Mouse (Mus musculus): ENCODE results near the gene Fut2.
A peak's percentile ranks its signal among the peaks of the same experiment; 100 is the strongest.

The Fut2 gene

DNA sequence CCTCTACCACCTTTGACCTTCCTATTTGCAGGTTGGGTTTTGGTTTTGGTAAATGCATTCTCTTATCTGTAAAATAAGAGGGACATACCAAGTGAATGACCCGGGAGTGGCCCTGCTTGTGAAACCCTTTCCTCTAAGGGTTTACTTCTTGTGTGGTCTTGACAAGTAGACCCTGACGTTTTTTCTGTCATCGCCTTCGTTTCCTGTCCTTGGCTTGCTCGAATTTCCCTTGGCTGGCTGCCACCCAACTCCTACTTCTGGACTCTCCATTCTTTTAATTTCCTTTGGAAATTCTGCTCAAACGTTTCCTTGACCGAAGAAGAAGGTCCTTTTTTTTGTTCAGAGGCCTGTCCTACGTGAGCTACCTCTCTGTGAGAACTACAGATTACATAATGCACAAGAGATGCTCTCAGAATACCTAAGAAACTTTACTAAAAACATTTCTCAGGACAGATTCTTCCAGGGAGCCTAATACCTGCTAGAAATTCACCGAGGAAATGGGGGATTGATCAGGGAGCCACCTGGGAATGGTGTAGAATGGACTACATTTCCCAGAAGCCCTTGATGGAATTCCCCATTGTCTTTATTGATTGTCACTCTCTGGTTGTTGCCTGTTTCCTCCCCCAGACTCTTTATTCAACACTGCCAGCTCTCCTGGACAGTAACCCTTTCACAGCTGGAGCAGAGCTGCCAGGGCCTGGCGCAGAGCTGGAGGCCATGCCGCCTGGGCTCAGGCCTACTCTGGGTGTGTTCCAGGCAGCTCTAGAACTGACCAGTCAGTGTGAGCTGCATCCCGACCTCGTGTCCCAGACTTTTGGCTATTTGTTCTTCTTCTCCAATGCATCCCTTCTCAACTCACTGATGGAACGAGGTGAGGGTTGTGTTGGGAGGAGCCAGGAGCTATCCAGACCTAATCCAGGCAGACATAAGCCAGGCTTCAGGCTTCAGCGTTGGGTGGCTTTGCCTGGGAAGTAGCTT is 30.2 kb downstream of the Fut2 start:
- no peak for DNase-seq

DNA sequence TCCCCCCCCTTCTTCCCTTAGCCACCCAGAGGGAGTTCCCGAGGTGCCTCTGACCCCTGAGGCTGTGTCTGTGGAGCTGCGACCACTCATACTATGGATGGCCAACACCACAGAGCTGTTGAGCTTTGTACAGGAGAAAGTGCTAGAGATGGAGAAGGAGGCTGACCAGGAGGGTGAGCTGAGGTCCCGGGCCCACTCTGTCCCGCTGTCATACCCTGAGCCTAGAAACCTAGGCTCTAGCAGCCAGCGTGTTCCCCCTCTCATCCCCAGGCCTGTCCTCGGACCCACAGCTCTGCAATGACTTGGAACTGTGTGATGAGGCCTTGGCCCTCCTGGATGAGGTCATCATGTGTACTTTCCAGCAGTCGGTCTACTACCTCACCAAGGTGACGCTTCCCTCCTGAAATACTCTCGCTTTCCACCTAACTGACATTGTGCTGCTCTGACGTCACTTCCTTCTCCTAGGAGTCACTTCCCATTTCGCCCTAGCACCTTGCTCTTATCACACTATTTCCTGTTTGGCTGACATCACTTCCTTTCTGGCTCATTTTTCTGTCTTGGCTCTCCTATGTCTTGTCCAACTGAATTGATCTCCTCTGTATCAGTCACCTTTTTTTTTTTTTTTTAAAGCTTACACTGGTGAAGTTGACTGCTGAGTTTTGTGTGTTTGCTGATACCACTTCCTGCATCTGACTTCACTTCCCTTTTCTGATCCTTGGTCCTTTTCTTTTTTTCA is 31.1 kb downstream of the Fut2 start:
- no peak for DNase-seq

DNA sequence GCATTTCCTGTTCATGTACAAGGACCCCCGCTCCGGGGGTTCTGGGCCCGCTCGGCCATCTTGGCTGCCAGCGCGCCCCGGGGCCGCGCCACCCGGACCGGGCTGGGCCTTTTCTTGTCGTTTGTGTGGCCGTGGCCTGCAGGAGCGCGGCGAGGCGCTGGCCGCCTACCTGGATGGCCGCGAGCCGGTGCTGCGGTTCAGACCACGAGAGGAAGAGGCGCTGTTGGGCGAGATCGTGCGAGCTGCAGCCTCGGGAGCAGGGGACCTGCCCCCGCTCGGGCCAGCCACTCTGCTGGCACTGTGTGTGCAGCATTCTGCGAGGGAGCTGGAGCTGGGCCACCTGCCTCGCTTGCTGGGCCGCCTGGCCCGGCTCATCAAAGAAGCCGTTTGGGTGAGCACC is 33.7 kb downstream of the Fut2 start:
- DNase-seq = no peak

DNA sequence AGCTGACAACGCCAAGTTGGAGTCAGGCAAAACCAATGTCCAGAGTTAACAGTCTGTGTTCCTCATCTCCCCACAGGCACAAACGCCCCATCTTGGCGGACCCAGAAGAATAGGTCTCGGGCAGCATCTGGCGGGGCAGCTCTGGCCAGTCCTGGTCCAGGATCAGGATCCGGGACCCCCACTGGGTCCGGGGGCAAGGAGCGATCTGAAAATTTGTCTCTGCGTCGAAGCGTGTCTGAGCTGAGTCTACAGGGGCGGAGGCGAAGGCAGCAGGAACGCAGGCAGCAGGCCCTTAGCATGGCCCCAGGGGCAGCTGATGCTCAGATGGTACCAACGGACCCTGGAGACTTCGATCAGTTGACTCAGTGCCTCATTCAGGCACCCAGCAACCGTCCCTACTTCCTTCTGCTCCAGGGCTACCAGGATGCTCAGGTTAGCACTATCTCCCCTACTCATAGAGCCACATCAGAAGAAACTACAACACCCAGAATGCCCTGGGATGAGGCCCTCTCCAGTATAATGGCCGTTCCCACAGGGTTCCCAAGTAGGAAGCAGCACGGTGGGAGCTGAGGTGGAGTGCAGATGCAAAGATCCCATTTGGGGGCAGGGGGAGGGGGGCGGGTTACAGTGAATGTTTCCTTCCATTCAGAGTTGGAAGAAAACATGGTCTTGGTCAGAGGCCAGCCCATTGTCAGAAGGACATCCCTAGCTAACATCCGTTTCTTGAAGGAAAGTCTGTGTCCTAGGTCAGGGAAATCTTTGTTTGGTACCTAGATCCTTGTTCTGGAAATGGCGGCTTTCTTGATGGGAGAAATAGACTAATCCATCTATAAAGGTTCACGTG is 35.9 kb downstream of the Fut2 start:
- DNase-seq = no peak

DNA sequence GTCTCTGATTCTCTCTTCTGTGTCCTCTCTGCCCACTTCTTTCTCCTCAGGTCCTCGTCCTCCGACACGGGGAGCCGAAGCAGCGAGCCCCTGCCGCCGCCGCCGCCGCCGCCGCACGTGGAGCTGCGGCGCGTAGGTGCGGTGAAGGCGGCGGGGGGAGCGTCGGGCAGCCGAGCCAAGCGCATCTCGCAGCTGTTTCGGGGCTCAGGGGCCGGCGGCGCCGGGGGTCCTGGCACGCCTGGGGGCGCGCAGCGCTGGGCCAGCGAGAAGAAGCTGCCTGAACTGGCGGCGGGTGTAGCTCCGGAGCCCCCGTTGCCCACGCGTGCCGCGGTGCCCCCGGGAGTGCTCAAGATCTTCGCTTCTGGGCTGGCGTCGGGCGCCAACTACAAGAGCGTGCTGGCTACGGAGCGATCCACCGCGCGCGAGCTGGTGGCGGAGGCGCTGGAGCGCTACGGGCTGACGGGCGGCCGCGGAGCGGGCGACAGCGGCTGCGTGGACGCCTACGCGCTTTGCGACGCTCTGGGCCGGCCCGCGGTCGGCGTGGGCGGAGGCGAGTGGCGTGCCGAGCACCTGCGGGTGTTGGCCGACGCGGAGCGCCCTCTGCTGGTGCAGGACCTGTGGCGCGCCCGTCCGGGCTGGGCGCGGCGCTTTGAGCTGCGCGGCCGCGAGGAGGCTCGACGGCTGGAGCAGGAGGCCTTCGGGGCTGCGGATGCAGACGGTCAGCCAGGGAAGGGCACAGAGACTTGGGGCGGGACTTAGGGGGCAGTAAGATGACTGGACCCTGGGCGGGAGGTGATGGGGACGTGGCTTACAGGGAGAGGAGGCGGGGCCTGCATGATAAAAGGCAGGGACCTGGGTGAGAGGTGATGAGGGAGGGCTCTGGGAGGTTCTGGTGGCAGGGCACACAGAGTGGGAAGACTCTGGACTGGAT is 37.6 kb downstream of the Fut2 start:
- peak; percentile 79 for DNase-seq

DNA sequence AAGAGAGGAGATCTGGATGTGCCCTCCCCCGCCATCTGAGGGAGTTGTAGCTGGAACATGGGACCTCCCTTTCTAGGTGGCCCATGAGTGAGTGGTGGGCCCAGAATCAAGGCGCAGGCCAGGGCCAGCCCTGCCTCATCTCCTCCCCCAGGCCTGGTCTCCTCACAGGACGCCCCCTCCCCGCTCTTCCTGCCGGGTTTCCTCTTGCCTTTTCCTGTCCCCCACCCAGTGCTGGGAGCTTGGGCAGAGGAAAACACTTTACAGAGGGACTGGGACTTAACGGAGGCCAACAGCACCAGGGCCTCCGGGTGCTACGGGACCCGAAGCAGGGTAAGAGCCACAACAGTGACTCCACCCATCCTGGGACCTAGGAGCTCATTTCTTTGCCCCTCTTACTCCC is 38.9 kb downstream of the Fut2 start, which contains the start of gene Rasip1:
TSS of gene Rasip1 (plus strand) at position 228 of the 400 bp plus-strand sequence.
- peak; percentile 53 for DNase-seq

DNA sequence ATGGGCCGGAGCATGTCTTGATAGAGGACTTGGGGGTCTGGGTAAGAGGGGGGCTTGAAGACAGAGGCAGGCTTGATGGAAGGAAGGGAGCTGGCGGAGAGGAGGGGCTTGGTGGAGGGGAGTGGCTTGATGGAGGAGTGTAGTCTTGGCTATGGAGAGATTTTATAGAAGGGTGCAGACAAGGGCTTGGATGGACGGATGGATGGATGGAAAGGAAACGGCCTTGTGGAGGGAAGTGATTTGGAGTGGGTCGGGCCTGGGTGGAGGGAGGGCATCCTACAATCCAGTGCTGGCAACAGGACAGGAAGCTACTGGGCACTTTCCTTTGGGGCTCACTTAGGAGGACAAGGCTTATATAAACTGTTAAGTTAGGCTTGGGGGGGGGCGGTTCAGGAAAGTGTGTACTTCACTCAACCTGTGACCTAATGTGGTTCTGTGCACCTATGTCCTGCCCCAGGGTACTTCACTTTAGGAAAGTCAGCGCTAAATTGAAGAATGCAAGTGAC is 39.6 kb downstream of the Fut2 start:
- DNase-seq = no peak

DNA sequence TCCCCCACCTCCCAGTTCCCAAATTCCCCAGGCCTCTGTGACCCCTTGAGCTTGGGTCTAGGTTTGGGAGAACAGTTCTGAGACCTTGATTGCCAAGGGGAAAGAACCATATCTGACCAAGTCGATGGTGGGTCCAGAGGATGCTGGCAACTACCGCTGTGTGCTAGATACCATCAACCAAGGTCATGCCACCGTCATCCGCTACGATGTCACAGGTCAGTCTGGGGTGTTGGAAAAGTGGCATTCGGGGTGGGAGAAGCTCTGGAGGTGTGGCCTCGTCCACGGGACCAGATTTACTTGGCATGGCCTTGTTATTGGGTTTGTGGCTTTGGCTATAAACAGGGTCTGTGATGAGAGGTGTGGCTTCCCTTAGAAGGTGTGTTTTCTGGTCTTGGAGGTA is 40.7 kb downstream of the Fut2 start:
- no peak for DNase-seq

DNA sequence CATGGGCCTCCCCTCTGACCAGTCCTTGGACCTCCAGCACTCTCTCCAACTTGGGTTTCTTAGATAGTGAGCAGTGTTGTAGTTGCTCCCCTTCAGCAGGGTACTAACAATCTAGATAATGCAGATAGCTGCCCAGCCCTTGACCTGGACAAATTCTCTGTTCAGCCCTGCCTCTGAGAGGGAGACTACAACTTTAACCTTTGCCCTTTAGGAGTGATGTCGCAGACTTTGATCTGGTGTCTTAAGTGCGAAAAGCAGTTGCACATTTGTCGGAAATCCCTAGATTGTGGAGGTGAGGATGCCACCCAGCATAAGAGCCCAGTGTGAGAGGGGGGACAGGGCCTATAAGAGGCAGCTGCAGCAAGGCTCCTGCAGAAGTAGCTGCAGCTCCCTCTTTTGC is 41.5 kb downstream of the Fut2 start:
- DNase-seq = no peak

DNA sequence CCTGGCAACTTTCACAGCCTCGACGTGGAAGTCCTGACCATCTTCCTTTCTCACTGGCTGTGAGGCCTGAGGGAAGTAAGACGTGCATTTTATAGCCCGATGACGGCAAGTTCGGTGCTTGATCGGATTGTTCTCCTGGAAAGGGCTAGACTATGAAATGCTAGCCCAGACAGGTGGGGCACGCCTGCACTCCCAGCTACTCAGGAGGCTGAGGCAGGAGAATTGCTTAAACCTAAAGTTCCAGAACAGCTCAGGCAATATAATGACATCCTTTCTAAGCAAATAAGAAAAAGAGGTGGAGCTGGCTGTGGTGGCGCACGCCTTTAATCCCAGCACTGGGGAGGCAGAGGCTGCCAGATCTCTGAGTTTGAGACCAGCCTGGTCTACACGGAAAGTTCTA is 42.7 kb downstream of the Fut2 start:
- DNase-seq = no peak

DNA sequence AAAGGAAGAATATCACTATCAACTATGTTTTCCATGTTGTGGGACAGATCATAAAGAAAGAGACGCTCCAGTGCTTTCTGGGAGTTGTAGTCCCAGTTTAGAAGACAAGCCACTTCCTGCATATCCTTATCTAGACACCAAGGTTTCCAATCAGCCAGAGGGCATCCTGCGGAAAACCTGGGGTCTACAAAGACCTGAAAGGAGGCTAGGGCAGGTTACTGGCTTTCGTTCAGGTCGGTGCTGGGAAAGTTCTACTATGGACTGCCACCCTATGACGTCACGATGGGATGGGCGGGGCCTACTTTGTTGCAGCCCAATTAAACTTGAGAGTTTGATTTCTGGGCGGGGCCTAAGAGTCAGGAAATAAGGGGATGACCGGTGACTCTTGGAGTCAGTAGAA is 44.8 kb downstream of the Fut2 start, which contains the start of gene Izumo1:
TSS of gene Izumo1 (plus strand) at position 369 of the 400 bp plus-strand sequence.
- DNase-seq = no peak

DNA sequence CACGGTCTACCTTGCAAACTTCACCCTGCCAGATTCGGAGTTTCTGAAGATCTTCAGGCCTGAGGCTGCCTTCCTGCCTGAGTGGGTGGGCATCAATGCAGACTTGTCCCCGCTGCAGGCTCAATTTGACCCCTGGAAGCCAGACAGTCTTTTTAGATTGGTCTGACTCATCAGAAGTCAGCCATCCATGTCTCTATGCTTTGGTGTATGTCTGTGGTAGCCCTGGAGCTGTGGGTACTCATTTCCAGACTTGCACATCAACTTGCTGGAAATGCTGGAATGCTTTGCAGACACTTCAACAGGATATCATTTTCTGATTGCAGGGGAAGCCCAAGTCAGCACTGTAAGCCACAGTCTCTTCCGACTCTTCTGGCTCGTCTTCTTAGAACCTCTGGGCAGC is 46.6 kb downstream of the Fut2 start:
- DNase-seq = no peak

DNA sequence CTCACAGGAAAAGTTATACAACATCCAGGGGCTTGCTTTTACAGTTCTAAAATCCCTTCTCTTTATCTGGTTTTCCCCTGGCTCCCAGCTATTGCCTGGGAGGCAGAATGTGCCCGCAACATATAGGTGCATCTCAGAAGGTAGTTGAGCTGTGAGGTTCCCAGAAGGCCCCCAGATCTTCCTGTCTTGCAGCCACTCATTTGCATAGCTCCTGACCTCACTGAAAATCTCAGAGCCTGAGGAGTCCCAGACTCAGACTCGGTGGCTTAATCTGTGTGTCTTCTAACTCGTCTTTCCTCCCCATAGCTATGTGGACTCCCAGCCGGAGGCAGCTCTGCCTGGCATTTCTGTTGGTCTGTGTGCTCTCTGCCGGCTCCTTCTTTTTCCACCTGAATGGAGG is 47.9 kb downstream of the Fut2 start:
- DNase-seq = no peak

DNA sequence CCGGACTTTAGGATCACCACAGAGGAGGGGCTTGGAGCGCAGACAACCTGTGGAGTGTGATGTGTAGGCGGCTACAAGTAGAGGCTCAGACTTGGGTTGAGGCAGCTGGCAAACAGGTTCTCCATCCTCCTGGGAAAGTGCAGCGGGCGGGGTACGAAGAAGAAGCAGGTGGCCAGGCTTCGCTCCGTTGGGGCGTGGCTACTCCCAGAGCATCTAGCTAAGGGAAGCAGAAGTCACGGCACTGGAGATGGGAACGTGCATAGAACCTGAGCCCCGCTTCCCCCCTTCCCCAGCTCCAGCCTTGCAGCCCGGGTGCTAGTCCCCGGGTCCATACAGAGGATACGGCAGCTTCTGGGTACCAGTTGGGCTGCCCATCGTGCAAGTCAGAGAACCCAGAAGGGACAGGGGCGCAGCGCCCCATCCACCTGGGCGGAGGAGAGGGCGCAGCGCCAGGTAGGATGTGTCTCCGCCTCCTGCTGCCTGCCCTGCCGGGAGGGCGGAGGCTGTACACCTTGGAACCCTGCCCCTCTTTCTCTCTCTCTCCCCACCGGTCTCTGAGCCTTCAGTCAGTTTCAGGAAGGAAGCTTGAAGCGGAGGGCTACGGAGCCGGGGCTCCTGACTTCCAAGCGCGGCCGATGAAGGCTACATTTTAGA is 49.0 kb downstream of the Fut2 start, which contains the start of gene Fut1:
TSS of gene Fut1 (plus strand) at position 248 of the 654 bp plus-strand sequence.
- no peak for DNase-seq

DNA sequence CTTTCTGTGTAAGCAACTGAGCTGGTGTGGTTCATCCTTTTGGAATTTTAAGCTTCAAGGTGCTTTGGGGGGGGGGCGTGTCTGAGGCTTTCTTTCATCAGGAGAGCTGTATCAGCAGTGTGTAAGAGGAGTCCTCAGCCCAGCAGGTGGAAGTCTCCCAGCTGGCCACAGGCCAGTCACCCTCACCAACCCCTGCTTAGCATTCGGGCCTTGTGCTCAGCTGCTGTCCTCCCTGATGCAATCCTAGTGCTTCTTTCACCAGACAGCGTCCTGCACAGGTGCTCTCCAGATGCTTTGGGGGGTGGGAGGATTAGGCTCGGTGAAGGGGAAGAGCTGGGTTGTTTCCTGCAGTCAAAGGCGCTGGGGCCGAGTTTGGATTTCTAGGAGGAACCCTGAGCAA is 49.9 kb downstream of the Fut2 start:
- no peak for DNase-seq

DNA sequence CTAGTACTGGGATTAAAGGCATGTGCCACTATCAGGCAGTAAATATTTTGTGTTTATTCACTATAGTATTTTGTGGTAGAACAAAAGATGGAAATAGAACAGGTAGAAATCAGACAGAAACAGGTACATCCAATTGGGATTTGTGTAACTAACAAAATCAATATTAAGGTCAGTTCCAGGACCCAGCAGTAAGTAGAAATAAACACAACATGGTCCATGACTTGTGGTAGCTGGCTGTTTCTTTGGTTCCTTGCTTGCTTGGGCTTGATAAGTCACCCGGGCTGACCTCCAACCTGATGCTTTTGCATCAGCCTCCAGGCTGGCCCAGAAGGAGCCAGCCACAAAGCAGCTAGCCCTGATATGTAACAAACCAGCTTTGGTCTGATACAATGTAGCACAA is 56.7 kb downstream of the Fut2 start:
- no peak for DNase-seq

DNA sequence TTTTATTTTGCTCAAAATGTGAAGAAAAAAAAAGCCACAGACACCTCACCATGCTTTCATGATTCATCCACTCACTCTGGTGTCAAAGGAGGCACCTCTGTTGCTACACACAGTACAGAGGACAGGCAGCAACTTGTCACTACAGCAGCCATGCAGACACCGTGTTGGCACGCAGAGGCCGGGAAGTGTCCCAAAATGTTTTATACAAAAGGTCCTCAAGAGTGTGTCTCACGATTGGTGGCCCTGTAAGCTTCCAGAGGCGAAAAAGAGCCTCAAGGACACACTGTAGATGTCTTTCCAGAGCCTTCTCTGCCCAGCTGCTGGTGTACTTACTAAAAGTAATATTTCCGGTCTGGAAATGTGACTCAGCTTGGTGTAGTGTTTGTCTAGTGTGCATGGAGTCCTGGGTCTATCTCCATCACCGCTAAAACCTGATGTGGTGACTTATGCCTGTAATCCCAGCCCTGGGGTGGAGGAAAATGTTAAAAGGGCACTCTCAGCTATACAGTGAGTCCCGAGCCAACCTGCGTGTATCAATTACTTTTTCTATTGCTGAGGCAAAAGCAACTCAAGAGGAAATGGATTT is 60.4 kb downstream of the Fut2 start:
- DNase-seq = no peak

DNA sequence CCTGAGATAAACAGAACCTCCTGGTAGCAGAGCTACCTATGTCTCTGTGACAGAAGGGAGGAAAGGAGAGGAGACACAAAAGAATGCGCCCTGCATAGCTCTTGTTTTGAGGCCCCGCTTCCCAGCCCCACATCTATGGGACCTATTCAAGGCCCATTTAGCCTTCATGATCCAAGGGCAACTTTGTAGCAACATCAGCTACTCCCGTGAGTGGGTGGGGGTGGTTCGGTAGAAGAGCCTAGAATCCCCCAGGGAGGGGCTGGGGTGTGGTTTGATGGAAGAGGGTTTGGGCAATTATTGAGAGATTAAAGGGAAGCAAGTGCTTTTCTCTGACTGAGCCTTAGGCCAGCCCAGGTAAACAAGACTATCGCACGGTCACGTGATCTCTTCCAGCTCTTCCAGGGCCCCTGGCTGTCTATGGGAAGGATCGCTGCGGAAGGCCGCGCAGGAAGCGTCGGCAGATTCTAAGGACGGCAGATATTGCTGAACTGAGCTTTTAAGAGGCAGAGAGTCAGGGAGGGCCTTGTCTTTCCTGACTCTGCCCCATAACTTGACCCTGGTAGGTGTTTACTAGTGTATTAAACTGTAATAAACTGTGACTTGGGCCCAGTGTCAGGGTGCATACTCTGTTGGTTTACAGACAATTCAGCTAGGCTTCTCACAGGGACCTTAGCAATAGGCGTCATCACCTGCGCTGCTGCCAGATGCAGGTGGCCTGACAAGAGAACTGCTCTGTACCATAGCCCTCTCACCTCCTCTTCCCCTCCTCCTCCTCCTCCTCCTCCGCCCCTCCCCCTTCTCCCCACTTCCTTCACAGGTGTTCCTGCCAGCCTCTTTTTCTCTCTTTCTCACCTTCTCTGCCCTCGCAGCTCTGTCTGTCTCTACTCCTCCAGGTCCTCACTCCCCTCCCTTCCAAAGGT is 67.0 kb downstream of the Fut2 start:
- no peak for DNase-seq

Data from kidney, adult 11 months (tissue).